Mouse (Mus musculus): ENCODE data around the gene Tjap1.

Gene Tjap1

DNA sequence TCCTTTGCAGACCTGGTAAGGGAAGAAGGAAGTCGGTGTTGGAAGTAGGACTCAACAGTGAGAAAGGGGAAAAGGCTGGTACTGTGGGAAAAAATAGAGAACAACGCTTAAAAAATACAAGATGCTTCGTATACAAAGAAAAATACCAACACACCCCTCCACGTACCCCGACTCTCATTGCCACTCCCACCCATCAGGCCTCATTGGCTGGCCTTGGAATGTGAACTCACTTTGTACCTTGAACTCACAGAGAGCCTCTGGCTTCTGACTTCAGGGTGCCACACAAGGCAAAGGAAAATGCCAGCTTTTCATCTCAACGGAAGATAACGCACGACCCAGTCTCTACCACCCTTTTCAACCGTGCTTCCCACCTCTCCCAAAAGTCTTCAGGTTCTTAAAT lies 314 bp upstream of the Tjap1 start:
- no peak for DNase-seq (ENCODE audit: low read depth)

DNA sequence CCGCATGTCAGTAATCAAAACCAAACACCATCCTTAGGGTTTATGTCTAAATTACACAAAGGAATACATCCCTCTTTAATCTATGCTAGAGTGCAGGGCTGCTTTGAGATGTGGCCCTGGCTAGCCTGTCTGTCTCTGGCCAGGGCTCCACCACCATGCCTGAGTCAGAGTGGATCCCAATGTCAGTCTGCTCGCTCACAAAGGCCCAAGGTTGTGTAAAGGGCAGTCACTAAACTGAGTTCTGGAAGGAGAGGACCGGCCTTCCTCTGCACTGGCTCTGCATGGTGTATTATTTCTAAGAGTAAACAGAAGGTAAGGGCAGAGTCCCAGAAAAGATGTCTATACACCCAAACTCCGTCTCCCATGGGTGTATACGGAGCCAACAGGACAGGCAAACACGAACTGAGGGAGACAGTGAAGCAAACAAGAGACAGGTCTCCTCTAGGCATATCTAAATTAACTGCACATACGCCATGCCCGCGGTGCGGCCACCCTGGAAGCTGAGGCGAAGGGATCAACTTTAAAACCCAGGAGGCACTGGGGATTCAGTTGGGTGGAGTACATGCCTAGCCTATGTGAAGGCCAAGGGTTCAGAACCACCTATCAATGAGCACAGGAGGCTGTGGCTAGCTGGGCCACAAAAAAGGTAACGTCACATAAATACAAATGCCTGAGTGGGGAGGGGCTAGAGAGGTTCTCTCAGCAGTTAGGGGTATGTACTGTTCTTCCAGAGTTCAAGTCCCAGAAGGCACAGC lies 4.6 kb downstream of the Tjap1 start:
- DNase-seq (ENCODE audit: low read depth), result no peak

DNA sequence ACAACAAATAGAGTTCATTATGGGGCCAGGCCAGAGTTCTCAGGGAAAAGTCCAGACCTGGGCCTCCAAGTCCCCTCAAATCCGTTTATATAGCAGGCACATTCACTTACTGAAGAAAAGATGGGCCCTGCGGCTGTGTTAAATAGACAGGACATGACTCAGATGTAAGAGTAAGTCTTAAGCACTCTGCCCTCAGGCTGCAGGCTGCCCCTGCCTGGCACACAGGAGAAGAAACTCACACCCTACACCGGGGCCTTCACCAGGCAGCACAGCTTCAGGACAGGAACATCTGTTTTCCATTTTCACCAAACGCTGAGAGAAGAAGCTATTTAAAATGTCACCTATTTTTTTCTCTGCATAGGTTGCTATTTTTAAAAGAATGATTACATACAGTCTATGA lies 5.2 kb downstream of the Tjap1 start:
- DNase-seq (ENCODE audit: low read depth), result no peak

DNA sequence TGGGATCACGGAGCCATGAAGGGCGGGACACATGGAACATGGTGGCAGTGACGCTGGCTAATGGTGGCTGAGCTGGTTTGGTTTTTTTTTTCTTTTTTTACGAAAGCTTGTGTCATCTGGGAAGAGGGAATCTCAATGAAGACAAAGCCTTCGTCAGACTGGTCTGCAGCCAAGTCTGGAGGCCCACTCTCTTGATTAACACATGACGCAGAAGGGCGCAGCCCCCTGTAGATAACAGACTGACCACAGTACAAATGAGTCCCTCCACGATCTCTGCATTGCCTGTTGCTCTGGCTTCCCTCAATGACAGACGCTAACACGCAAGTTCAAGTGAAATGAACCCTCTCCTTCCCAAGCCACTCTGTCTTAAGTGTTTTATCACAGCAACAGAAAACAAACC lies 7.3 kb downstream of the Tjap1 start:
- DNase-seq (ENCODE audit: low read depth), result no peak

DNA sequence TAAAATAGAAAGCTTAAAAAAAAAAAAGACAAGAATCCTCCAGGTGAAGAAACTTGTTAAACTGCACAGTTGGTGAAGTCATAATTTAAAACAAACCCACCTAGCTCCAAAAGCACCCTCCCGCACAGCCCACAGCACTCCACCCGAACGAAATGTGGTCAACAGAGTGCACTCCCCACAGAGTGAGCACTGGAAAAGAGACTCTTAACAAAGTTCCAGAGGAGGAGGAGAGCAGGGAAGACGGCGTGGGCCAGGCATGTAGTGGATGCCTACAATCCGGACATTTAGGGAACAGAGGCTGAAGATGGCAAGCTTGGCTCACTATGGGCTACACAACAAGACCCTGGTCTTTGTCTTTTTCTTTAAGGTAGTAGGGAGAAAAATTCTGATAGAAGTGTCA lies 7.8 kb downstream of the Tjap1 start:
- no peak for DNase-seq (ENCODE audit: low read depth)

DNA sequence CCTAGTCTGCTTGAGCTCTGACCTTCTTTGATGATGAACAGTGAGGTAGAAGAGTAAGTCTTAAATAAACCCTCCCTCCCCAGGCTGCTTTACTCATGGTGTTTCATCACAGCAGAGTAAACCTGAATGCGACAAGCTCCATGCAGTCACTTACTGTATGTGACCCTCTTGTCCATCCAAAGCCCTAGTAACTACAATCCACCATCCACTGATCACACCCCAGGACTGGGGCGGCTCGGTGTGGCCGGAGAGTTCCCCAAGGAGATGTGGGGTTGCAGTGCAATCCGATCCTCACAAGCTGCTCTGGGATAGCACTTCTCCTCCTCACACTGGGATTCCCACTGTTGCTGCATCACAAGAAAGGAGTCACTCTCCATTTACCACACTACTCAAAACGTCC lies 8.4 kb downstream of the Tjap1 start:
- no peak for DNase-seq (ENCODE audit: low read depth)

DNA sequence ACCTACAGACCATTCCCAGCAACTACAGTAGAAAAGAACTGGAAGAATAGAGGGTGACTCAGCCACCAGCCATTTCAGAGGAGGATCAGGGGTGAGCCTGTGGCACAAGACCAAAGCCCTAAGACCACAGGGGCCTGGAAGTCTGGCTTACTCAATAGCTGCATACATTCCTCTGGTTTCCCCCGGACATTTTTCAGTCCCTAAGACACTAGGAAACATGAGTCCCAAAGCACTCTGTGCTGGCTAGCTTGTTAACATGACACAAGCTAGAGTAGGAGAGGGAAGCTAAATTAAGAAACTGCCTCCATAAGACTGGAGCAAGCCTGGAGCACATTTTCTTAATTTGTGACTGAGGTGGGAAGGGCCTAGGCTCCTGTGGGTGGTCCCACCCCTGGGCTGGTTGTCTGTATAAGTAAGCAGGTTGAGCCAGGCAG lies 9.0 kb downstream of the Tjap1 start:
- DNase-seq (ENCODE audit: low read depth), result peak; percentile 86

DNA sequence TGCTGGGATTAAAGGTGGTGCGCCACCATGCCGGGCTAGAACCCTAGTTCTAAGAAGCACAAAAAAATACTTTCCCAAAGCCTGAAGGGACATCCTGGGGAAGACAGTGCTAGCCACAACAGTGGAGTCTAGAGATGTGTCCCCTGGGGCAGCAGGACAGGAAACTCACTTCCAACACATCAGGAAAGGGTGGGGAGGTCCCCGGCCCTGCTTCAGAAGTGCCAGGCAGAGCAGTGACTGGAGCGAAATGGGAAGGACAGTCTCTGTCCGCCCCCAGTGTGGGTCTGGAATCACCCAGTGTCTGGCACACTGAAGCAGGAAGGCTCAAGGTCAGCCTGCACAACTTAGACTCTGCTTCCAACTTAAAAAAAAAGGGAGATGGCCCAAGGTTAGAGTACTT lies 10.2 kb downstream of the Tjap1 start:
- no peak for DNase-seq (ENCODE audit: low read depth)

DNA sequence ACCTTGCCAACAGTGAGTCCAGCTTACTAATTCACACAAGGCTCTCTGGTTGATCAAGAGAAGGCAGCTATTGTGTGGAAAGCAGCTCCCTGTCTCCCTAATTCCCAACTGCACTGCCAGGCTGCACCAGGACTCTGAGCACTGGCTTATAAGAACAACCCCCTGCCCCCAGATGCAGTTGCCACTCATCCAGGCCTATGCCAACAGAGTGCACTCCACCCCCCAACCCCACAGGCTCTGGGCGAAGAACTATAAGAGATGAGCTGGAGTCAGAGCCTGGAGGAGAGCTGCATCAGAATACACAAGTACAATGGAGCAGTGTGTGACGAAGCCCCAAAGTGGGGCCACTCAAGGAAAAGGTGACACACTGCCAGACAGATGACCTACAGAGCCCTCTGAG lies 10.8 kb downstream of the Tjap1 start:
- DNase-seq (ENCODE audit: low read depth), result no peak

DNA sequence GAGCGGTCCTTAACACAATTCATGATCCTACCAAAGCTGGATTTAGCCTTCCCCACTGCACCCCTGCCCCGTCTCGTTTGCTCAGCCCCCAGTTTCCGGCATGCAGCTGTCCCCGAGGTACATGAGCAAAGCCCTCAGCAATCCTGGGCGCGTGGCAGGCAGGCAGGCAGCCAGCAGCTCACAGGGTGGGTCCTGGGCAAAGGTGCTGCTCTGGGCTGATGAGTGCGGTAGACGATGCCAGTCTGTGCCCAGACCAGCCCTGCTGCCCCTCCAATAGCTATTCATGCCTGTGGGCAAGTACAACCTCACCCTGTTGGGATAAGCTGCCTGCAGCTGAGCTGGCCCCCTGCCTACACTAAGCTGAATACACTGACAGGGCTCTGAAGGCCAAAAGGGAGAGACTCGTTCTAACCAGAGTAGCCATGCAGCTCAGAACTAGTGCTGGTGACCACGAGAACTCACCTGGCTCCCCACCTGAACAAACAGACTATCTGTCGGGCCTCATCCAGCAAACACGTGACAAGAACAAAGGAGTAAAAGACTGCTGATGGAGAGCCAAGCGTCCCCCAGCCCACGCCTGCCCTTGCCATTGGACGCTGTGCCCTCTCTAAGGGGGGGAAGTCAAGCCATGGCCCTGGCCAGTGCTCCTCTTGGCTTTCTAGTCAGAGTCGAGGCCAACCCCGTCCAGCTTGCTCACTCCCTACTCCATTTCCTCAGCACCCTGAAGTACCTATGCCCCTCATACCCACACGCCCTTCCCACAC lies 12.9 kb downstream of the Tjap1 start:
- DNase-seq (ENCODE audit: low read depth), result peak; percentile 65

DNA sequence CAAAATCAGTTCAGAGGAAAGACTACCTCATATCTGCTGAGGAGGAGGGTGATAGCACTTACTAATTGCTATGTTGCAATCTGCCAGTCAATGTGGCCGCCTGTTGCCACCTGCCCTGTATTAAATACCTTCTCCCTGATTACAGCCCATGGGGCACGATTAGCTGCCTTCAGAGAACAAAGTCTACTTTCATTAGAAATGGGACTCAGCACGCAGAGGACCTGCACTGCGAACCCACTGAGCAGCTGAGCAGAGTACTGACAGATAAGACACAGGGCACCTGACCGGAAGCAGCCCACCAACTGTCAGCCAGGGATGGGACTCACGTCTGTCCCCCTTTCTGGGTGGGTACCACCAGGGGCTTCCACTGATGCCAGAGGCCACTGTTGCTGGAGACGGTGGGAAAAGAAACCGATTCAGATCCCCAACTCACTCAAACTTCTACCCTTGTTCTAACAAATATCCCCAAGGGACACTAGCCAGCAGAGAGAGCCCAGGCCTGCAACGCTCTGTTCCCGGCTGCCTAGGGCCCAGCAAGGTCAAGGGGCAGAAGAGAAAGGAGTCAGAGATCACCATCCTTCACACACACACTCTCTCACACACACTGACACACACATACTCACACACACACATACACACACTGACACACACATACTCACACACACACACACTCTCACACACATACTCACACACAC lies 14.7 kb downstream of the Tjap1 start:
- DNase-seq (ENCODE audit: low read depth), result no peak

DNA sequence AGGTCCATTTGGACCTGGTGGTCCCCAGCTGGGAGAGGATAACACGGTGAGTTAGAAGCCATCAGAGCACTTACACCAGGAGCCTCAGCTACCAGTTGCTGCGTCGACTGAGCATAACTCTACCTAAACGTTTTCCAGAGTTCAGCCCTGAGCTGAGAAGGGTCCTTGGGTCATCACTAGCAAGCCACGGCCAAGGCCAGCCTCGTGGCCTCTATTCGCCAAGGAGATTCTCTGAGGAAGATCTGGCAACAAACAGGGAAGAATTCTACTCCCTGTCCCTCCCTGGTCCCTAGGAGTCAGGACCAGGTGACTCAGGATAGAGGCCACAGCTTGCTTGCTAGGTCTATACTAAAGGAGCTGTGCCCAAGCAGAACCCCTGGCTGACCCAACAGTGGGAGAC lies 15.3 kb downstream of the Tjap1 start:
- DNase-seq (ENCODE audit: low read depth), result no peak

DNA sequence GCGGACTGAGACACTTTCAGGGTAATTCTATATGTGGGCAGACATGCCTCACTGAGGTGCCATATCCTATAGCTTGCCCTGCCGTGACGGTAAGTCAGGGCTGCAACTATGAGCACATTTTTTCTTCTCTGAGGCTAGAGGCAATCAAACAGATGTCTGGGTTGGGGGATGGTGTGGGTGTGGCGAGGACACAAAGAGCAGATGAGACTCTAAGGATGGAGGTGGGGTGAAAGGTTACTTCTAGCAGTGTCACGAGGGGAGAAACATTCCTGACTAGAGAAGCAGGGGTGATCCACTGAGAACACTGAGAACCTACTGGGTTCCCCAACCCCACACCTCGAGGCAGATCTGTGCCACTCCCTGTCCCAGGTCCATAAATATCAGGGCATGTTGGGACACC lies 15.8 kb downstream of the Tjap1 start:
- no peak for DNase-seq (ENCODE audit: low read depth)

DNA sequence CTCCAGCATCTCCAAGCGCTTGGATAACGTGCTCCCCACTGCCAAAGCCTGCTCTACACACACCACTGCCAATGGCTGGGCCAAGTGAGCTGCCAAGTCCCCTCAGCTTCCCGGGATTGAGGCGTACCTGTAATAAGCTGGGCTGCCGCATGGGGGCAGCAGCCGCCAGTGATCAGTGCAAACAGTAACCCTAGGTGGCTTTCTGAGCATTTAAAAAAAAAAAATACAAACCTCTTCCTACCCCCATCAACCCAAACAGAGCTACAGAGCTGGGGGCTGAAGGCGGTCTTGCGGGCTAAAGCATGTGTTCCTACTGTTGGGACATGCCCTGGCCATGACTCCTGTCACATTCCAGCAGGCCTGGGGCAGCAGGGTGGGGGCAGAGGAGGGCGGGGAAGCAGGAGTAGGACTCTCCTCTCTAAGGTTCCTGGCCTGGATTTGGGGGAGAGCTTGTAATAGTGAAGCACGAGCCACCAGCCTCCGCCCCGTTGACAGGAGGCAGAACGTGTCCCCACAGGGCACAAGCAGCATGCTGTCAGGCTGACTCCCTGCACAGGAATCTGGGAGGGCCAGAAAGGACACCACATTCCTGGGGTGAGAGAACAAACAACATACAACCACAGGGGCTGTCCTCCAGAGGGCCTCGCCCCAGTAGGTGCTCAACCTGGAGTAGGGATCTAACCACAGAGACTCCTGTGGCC lies 16.8 kb downstream of the Tjap1 start:
- peak; percentile 63 for DNase-seq (ENCODE audit: low read depth)

DNA sequence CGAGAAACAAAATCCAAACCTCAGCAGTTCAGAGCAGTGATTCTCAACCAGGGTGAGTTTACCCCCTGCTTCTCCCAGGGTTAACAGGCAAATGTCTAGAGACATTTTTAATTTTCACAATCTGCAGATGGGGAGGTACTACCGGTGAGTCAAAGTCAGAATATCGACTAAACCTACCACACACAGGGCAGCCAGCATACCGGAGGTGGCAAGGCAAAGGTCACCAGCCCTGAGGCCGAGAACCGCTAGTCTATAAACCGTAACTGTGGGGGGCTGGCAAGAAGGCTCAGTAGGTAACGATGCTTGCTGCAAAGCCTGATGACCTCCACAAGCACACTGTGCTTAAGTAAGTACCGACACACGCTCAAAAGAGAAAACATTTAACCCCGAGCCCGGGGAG lies 17.3 kb downstream of the Tjap1 start:
- no peak for DNase-seq (ENCODE audit: low read depth)

DNA sequence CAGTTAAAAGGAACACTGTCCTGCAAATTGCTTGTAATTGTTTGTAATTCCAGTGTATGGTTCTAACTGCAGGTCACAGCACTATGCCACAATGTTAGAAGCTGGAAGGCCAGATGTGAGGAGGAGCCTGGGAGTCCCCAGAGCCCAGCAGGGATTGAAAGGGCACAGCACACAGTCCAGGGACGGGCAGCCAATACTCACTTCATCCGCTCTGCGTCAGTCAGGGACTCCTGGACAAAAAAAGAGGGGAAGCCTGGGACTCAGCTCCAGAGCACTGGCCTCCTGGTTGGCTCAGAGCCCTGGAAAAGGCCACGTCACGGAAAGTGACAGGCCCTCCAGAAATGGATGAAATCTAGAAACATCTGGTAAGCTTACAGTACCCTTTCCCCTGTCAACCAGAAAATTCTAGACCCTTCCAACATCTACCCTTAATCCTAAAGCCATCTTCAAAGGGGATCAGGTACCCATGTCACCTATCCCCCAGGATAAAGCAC lies 20.6 kb downstream of the Tjap1 start:
- no peak for DNase-seq (ENCODE audit: low read depth)

DNA sequence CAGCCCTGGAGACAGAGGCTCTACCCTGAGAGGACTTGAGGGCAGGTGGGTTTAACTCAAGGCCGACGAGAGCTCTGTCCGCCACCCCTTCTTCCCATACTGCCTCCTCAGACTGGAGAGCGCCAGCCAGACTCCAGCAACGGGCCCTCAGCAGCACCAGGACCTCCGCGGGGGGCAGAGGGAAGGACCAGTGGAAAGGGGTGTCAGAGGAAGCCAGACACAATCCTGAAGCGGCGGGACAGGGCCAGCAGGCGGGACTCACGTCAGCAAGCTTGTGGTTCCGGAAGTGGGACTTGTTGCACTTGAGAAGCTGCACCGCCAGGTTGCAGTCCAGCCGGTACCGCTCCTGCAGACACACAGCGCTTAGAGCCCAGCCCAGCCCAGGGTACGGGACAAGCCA lies 23.2 kb downstream of the Tjap1 start:
- no peak for DNase-seq (ENCODE audit: low read depth)

DNA sequence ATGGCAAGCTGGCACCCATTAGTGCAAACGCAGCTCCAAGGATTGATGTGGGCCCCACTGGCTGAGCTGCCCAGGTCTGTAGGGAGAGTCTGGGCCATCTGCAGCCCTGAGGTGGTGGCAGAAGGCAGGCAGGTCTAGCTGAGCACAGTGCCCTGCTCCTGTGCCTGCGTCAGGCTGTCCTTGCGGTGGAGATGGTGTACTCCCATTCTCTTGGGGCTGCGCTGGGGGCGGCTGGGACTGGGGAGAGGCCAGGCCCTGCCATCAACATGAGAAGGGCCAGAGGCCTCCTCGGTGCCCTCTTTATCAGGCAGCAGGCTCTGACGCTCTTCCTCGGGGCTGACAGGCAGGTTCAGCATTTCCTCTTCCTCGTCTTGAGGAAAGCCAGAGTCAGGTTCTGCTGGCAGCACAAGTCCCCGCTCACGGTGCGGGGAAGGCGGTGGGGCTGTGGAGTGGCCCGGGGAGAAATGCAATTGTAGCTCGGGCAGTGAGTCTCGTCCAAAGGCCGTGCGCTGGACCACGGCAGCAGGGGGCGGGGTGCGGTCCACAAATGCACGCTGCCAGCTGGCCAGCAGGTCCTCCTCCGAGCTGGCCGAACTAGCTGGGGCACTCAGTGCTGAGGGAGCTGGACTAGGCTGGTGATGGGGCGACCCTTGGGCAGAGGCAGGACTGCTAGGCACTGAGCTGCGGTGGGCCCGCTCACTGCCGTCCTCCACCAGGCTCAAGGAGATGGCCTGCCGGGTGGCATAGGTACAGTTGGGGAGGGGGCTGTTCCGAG lies 24.4 kb downstream of the Tjap1 start:
- DNase-seq (ENCODE audit: low read depth), result no peak

DNA sequence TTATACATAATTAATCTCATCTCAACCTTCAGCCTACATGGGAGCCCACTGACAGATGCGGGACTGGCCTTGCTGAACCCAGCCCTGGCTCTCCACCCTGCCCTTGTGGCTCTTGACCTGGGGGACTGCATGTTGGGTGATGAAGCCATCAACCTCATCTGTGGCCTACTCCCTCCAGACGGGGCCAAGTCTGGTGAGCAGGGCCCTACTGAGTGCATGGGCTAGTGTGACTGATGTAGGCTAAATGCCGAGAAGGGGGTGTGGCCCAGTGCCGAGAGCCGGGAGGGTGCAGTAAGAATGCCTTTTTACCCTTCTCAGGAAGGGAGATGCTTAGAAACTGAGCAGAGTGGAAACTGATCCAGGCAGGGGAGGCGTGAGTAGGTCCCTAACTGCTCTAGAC lies 27.7 kb downstream of the Tjap1 start:
- DNase-seq (ENCODE audit: low read depth), result no peak

DNA sequence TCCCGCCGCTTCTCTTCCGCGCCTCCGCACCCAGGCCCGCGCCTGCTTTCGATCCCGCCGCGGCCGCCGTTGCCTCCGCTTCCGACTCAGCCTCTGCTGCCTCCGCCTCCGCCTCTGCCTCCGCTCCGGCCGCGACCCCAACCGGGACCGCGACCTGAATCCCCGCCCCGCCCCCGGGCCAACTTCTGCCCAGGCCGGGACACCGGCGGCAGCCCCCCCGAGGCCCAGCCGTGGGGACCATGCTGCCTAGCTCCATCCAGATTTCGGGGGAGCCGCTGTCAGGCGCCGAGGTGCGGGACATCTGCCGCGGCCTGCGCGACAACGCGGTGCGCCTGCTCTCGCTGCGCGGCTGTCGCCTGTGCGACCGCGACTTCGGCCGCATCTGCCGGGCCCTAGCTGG lies 28.7 kb downstream of the Tjap1 start:
- DNase-seq (ENCODE audit: low read depth), result no peak

DNA sequence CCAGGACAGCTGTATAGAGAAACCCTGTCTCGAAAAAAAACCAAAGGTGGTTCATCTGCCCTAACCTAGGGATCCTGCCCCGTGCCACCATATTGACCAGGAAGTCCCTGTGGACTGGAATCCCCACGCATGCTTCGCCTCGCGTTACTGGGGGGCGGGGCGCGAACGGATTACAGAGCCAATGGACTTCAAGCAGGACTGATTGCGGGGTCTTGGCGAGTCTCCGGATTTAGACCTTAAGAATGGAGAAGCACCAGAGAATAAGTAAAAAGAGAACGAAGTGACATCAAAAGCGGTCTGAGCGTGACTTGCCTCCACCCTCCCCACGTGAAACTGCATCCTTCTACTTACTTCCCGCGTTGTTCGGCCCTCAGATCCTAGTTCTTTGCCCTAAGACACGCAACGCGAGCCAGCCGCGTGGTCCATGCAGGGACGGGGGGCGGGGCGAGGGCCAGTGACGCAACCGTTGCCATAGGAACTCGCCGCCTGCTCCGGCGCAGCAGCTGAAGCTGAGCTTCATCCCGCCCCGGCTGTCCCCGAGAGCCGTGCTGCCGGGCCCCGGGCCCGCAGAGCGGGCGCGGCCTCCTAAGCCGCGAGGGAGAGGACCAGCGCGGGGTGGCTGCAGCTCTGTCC lies 29.3 kb downstream of the Tjap1 start, which contains the start of gene Lrrc73:
Gene Lrrc73 (plus strand): TSS at position 80 of the 633 bp plus-strand sequence.
- peak; percentile 65 for DNase-seq (ENCODE audit: low read depth)

Data from fibroblast of lung, adult 2 months (primary cell).